Mouse (Mus musculus) kidney, adult 2 months (tissue): ENCODE results near the gene Cacna2d4.

Source experiments
- CTCF ChIP-seq: fragments of 200-500 bp; conservative IDR thresholded peaks from 2 replicates; pipeline ENCODE4 v1.5.1; 2011; ENCODE audit warnings: low read depth, mild to moderate bottlenecking, control low read depth, low read length, moderate library complexity, mixed read lengths; ENCODE audit not compliant: insufficient read depth, insufficient read length
- POLR2A ChIP-seq: fragments of 200-500 bp; IDR thresholded peaks from one replicate; pipeline ENCODE4 v1.6.1; 2011; ENCODE audit warnings: low read depth, low read length, control low read depth

DNA sequence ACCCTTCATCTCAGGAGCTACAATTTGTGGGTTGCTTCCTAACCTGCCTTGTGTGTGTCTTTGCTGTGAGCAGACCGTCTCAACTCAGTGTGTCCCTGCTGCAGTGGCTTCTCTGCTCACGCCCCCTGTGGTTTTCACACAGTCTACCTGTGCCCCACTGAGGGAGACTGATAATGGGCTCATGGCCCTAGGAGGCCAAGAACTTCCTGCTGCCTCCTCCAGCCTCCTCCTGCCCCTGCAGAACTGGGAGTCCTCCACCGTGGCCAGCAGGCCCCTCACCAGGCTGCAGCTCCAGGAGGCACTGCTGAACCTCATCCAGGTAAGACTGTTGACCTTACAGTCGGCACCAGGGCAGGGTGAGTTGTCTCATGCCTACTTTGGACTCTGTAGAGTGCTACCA is 18.7 kb upstream of the Cacna2d4 start:
- no peak for TF ChIP-seq CTCF
- TF ChIP-seq POLR2A: no peak
